Mouse (Mus musculus): Measurements from ENCODE around the gene Tekt2. TPM values are rescaled to one million over a fixed set of nuclear protein-coding genes. Genes with fewer than 3 reads are reported as not detected.

The Tekt2 gene
- polyA plus RNA-seq, 1 experiment from 2014 or later = 3.6 TPM

DNA sequence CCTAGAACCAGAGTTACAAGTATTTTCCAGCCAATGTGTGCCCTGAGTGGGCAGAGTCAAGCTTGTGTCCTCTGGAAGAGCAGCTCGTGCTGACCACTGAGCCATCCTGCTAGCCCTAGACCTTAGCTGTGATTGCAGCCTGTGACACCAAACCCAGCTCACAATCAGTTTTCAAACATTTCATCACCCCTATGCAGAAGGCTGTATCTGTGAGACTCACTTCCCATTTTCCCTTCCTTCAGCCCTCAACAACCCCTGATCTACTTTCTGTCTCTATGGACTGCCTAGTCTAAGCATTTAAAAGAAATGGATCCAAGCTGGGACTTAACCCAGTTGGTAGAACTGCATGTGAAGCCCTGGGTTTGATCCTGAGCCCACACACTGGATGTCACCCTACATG is 20.1 kb downstream of the Tekt2 start:
- ATAC-seq (ENCODE audit: low FRiP score, low TSS enrichment) = no peak
- Histone ChIP-seq H3K9ac (ENCODE audit: low read length) (no peak overlapping the region), H3K9me3 (ENCODE audit: control insufficient read depth, low read length) (no peaks in the 10 kb centered on the region), H3K27ac (replicated peaks) (no peak overlapping the region), H3K27me3 (ENCODE audit: control insufficient read depth, insufficient read depth, low read length) (no peaks in the 10 kb centered on the region), H3K4me2 (replicated peaks; ENCODE audit: low read depth) (no peak overlapping the region), H3K4me1 (replicated peaks; ENCODE audit: control insufficient read depth, insufficient read depth) (peaks cover 5% of the 10 kb centered on the region), H3K4me3 (ENCODE audit: low read depth, low read length) (no peak overlapping the region), H3K36me3 (ENCODE audit: control insufficient read depth, insufficient read depth, low read length) (no peaks in the 10 kb centered on the region)
- DNase-seq (ENCODE audit: low spot score) = no peak
- WGBS = 100% methylated on average over 1 of the region's 1 CpGs
- TF ChIP-seq EP300 (optimal IDR thresholded peaks at IDR 0.05) (no peak), CTCF (IDR thresholded peaks at IDR 0.05; ENCODE audit: low read depth) (no peak)

DNA sequence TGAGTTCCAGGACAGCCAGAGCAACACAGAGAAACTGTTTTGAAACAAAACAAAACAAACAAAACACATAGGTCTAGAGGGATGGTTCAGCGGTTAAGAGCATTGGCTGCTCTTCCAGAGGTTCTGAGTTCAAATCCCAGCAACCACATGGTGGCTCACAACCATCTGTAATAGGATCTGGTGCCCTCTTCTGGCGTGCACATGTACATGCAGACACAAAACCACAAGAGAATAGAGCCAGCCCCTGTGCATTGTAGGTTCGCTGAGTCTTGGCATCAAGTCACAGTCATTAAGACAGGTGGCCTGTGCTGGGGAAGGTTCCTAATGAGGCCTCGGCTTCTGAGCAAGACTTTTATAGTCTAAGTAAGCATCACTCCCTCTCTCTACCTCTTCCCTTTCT is 21.6 kb downstream of the Tekt2 start:
- no peak overlapping the region for H3K4me3 ChIP-seq (ENCODE audit: low read depth, low read length)
- H3K9ac ChIP-seq (ENCODE audit: low read length) = no peak overlapping the region
- H3K9me3 ChIP-seq (ENCODE audit: control insufficient read depth, low read length) = no peaks in the 10 kb centered on the region
- no peak for DNase-seq (ENCODE audit: low spot score)
- ATAC-seq (ENCODE audit: low FRiP score, low TSS enrichment) = no peak
- H3K36me3 ChIP-seq (ENCODE audit: control insufficient read depth, insufficient read depth, low read length) = no peaks in the 10 kb centered on the region
- H3K4me1 ChIP-seq (replicated peaks; ENCODE audit: control insufficient read depth, insufficient read depth) = peaks cover 5% of the 10 kb centered on the region
- WGBS = 66% methylated on average over 4 of the region's 4 CpGs
- no peak overlapping the region for H3K4me2 ChIP-seq (replicated peaks; ENCODE audit: low read depth)
- TF ChIP-seq EP300 (optimal IDR thresholded peaks at IDR 0.05) (no peak), CTCF (IDR thresholded peaks at IDR 0.05; ENCODE audit: low read depth) (peak; percentile 59)
- H3K27me3 ChIP-seq (ENCODE audit: control insufficient read depth, insufficient read depth, low read length) = no peaks in the 10 kb centered on the region
- H3K27ac ChIP-seq (replicated peaks) = no peak overlapping the region

DNA sequence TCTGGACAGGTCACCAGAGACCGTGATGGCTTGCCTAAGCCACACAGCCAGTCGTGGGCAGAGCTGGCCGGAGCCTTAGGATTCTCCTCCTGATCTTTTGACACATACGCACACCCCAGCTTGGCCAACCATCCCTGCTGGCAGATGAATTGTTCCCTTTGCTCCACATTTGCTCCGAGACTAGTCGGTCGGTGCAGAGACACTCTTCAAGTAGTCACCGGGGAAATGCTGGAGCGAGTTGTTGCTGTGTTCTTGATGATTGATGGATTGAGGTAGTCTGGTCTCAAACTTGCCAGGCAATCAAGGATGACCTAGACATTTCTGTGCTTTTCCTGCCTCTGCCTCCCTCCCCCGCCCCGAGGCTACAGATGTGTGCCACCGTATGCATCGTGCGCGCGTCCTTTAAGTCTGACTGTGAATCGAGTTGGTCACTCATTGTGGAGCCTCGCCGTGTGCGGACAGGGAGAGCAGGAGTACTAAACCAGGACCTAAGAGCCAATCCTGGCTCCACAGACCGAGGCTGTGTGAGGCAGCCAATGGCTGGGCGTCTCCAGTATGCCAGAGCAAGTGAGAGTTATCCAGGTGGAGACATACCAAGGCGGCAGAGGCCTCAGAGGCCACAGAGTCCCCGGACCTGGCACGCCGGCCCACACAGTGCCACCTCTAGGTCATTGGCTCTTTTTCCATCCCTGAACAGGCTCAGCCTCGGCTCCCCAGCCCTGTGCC is 23.7 kb downstream of the Tekt2 start:
- Histone ChIP-seq H3K4me2 (replicated peaks; ENCODE audit: low read depth) (peak overlapping the region; percentile 68), H3K27me3 (ENCODE audit: control insufficient read depth, insufficient read depth, low read length) (no peaks in the 10 kb centered on the region), H3K36me3 (ENCODE audit: control insufficient read depth, insufficient read depth, low read length) (no peaks in the 10 kb centered on the region), H3K9me3 (ENCODE audit: control insufficient read depth, low read length) (no peaks in the 10 kb centered on the region), H3K4me1 (replicated peaks; ENCODE audit: control insufficient read depth, insufficient read depth) (peaks cover 9% of the 10 kb centered on the region), H3K27ac (replicated peaks) (no peak overlapping the region), H3K9ac (ENCODE audit: low read length) (peak overlapping the region; percentile 31; the same call in 1 of the 2 replicates), H3K4me3 (ENCODE audit: low read depth, low read length) (peak overlapping the region; percentile 35; the same call in 1 of the 2 replicates)
- ATAC-seq (ENCODE audit: low FRiP score, low TSS enrichment) (no peak), DNase-seq (ENCODE audit: low spot score) (no peak)
- WGBS = 27% methylated on average over 27 of the region's 27 CpGs
- TF ChIP-seq CTCF (IDR thresholded peaks at IDR 0.05; ENCODE audit: low read depth) (no peak), EP300 (optimal IDR thresholded peaks at IDR 0.05) (no peak)

DNA sequence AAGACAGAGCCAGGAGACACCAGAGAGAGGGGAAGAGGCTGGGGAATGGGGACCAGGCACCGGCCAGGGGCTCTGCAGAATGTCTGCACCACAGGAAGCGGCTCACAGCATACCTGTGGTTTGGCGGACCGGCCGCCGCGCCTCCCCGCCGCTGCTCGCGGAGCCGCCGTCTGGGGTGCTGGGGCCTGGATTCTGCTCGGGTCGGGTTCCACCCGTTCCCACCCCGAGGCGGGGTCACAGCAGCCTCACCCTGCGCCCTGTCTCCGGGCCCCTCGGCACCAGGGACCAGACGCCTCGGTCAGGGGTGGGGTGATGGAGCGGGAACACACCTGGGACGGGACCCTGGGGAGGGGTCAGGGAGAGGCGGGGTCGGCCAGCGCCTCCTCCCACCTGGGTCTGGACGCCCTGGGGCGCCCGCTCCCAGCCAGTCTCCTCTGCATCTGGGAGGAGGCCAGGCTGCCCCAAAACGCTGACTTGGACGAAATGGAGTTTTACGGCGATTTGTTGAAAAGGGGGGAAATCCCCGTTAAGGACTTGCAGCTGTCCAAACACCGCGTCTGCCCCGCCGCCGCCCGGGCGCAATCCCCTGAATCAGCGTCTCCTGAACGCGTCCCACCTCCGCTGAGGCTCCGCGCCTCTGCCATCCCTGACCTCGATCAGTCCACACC is 24.4 kb downstream of the Tekt2 start:
- Histone ChIP-seq H3K4me3 (ENCODE audit: low read depth, low read length) (peak overlapping the region; percentile 35), H3K36me3 (ENCODE audit: control insufficient read depth, insufficient read depth, low read length) (no peaks in the 10 kb centered on the region), H3K9ac (ENCODE audit: low read length) (peak overlapping the region; percentile 31; the same call in 1 of the 2 replicates), H3K9me3 (ENCODE audit: control insufficient read depth, low read length) (no peaks in the 10 kb centered on the region), H3K27me3 (ENCODE audit: control insufficient read depth, insufficient read depth, low read length) (no peaks in the 10 kb centered on the region), H3K4me1 (replicated peaks; ENCODE audit: control insufficient read depth, insufficient read depth) (peaks cover 9% of the 10 kb centered on the region), H3K27ac (replicated peaks) (no peak overlapping the region), H3K4me2 (replicated peaks; ENCODE audit: low read depth) (peak overlapping the region; percentile 68)
- peak; percentile 55 for DNase-seq (ENCODE audit: low spot score)
- WGBS = 3% methylated on average over 45 of the region's 50 CpGs
- no peak for TF ChIP-seq EP300 (optimal IDR thresholded peaks at IDR 0.05)
- no peak for TF ChIP-seq CTCF (IDR thresholded peaks at IDR 0.05; ENCODE audit: low read depth)
- no peak; the same call in 1 of the 2 replicates for ATAC-seq (ENCODE audit: low FRiP score, low TSS enrichment)

DNA sequence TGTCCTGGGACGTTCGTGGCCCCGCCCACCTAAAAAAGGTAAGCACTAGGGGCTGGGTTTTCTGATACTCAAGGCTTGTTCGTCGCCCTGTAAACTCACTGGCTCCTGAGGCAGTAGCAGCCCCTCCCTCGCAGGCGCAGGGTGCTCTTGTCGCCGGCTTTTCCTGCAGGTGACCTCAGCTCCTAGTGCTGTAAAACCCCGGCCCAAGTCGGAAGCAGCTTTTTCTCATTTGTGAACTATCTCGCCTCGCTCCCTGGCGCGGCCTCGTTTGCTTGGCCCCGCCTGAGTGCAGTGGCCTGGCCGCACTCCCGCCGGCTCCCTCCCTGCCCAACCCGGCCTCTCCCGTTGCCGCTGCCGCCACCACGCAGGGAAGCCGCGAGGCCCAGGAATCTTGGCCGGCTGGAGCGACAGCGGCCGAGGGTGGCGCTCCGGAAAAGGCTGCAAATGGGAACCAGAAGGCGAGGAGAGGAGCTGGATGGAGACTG is 28.8 kb downstream of the Tekt2 start:
- no peaks in the 10 kb centered on the region for H3K9me3 ChIP-seq (ENCODE audit: control insufficient read depth, low read length)
- TF ChIP-seq CTCF (IDR thresholded peaks at IDR 0.05; ENCODE audit: low read depth) (peak; percentile 43; the same call in 1 of the 2 replicates), EP300 (optimal IDR thresholded peaks at IDR 0.05) (no peak)
- H3K4me2 ChIP-seq (replicated peaks; ENCODE audit: low read depth) = peak overlapping the region; percentile 57
- peak overlapping the region; percentile 52 for H3K9ac ChIP-seq (ENCODE audit: low read length)
- WGBS = 1% methylated on average over 34 of the region's 34 CpGs
- no peaks in the 10 kb centered on the region for H3K27me3 ChIP-seq (ENCODE audit: control insufficient read depth, insufficient read depth, low read length)
- peak; percentile 79 for DNase-seq (ENCODE audit: low spot score)
- H3K27ac ChIP-seq (replicated peaks) = peak overlapping the region; percentile 58
- H3K4me1 ChIP-seq (replicated peaks; ENCODE audit: control insufficient read depth, insufficient read depth) = peaks cover 9% of the 10 kb centered on the region
- no peaks in the 10 kb centered on the region for H3K36me3 ChIP-seq (ENCODE audit: control insufficient read depth, insufficient read depth, low read length)
- peak; percentile 58 for ATAC-seq (ENCODE audit: low FRiP score, low TSS enrichment)
- peak overlapping the region; percentile 26 for H3K4me3 ChIP-seq (ENCODE audit: low read depth, low read length)

DNA sequence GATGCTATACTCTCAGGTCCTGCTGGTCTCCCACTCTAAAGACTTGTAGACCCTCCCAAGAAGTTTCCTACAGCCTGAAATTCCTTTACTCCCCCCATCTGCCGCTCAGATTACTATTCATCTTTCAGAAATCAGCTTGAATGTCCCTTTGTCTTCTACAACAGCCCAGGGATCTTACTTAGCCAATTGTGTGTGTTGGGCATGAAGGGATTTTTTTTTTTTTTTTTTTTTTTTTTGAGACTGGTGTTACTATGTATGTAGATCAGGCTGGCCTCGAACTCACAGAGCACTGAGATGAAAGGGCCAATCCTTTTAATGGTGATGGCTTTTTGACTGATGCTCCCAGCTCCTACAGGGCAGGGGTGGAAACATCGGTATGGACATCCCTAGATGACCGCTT is 29.6 kb downstream of the Tekt2 start:
- 51% methylated on average over 4 of the region's 4 CpGs for WGBS
- no peaks in the 10 kb centered on the region for H3K36me3 ChIP-seq (ENCODE audit: control insufficient read depth, insufficient read depth, low read length)

More for the DNA sequence above, 29.6 kb downstream of the Tekt2 start:
- Histone ChIP-seq H3K4me3 (ENCODE audit: low read depth, low read length) (no peak overlapping the region), H3K27ac (replicated peaks) (no peak overlapping the region), H3K4me2 (replicated peaks; ENCODE audit: low read depth) (no peak overlapping the region), H3K9ac (ENCODE audit: low read length) (no peak overlapping the region), H3K4me1 (replicated peaks; ENCODE audit: control insufficient read depth, insufficient read depth) (peaks cover 6% of the 10 kb centered on the region), H3K27me3 (ENCODE audit: control insufficient read depth, insufficient read depth, low read length) (no peaks in the 10 kb centered on the region), H3K9me3 (ENCODE audit: control insufficient read depth, low read length) (no peaks in the 10 kb centered on the region)
- ATAC-seq (ENCODE audit: low FRiP score, low TSS enrichment) (no peak), DNase-seq (ENCODE audit: low spot score) (no peak)
- TF ChIP-seq EP300 (optimal IDR thresholded peaks at IDR 0.05) = no peak
- no peak for TF ChIP-seq CTCF (IDR thresholded peaks at IDR 0.05; ENCODE audit: low read depth)

All from stomach, postnatal 0 days (tissue).